Mouse (Mus musculus): ENCODE measurements around the gene Crisp4. TPM values are rescaled to one million over a fixed set of nuclear protein-coding genes. Genes with fewer than 3 reads are reported as not detected.

Crisp4 gene
- polyA plus RNA-seq (2017; shearing (Covaris generic)): not detected

GRCm38 (mm10) chr1:18145802-18146201, at the start of gene Crisp4:
Gene Crisp4, minus strand, starts transcription at chr1:18145902.
- ATAC-seq: no peak

GRCm38 (mm10) chr1:18191719-18192118, 46.0 kb upstream of the Crisp4 start:
- ATAC-seq: no peak

GRCm38 (mm10) chr1:18190714-18191712, 45.3 kb upstream of the Crisp4 start:
- ATAC-seq: no peak

DNA sequence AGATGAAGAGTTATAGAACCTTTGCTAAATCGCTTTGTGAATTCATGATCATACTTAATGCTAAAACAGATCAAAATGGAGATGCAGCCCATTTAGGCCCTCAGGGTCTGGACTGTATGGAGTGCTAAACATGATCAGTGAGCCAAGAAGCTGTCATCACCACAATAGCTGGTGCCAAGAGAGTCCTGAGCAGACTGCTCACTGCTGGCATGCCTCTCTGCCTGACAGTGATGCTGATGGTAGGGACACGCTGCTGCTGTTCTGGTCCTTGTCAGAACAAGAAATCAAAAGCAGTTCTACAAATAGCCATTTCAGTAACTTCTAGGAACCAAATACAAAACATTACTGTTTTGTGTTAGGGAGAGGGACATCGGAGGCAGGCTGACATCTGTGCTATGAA, 35.5 kb upstream of the Crisp4 start:
- ATAC-seq: no peak

GRCm38 (mm10) chr1:18170573-18170972, 24.9 kb upstream of the Crisp4 start:
- no peak for ATAC-seq

GRCm38 (mm10) chr1:18168261-18168660, 22.6 kb upstream of the Crisp4 start:
- ATAC-seq: no peak

- ATAC-seq: no peak
These were observed 13.4 kb upstream of the Crisp4 start for GRCm38 (mm10) chr1:18159082-18159481.

DNA sequence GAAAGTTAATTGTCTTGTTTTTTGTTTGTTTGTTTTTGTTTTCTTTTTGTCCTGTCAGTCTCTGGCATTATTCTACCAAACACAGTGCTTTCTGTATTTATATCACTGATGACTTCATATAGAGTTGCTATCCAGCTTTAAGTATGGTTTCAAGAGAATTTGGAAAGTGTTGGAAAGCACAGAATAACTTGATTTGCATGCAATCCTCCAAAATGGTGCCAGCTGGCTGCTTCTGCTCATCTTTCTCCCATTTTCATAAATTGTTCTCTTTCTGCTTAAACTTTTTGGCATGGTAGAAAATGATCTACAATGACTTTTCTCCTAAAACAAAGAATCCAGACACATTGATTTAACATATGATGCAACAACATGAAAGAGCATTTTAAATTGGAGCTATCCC, 2.5 kb upstream of the Crisp4 start:
- no peak for ATAC-seq

- no peak for ATAC-seq
These were observed 14.0 kb downstream of the Crisp4 start for GRCm38 (mm10) chr1:18131691-18132090.

DNA sequence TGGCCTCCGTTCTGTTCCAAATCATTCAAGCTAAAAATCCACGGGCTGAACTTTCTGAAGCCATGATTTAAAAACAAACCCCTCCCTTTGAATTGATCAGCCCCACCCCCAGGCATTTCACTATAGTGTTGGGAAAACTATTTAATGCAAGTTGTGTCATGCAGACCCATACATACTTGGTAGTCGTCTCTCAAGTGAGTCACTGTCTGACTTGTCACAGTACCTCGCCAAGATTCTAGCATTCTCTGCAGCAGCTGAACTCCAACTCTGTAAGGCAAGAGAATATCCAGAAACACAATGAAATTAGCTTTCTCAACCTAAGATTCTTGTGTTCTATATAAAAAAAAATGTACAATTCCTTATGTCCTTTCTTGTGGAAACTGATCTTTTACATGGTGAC, 15.7 kb downstream of the Crisp4 start:
- no peak for ATAC-seq

GRCm38 (mm10) chr1:18106720-18107355, 38.9 kb downstream of the Crisp4 start:
- no peak for ATAC-seq

DNA sequence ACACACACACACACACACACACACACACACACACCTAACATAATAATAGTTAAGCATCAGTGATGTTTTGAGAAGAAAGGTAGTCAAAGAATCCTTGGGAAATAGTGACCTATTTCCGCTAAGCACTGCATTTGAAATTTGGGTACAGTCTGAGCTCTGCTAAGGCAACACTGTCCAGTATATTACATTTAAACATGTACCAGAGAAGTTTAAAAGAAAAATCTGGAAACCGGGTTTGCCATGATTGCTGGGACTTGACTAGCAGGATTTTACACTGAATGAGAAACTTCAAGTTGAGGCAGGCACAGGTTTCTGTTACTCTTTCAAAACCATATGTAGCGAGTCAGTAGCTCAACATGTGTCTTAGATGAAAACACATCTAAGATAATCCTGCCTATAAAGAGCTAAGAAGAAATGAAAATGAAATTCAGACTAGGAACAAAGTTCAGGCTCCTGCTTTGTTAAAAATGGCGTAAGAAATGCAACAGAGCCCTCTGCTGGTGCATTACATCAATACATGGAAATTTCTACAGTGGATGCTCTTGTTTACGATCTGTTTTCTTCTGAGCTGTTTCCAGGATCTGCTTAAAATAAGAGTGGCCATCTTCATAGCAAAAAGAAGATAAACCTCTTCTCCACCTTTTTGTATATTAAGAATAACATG, 39.7 kb downstream of the Crisp4 start:
- no peak for ATAC-seq

DNA sequence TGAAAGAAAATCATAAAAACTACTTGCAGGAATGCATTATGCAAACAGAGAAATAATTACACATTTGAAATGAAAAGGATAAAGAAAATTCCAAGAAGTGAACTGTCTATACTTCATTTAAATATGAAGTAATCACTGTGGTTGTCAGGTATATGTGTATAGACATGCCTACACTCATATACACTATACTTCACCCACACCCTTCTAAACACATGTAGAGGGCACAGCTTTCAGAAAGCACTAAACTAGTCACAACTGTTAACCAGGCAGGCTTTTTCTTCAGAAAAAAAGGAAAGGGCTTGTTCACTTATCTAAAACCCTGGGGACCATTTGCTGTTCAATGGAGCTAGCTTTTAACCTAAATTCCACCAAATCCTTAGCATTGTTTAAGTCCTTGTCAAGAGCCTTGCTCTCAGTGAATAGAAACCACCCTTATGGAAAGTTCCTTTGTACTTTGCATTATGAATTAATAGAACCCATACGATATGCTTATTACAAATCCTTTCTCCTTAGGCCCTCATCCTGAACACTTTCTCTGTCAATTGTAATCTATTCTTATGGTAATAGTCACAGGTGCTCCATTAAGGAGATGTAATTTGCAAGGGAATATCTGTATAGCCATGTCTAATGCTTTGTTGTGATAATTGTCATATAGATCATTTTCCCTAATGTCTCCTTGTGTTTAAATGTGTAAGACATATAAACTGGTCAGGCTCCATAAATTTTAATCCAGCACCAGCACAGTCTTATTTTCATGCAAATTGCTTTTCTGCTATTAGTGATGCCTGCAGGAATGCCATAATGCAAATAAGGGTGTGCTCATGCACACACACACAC, 40.5 kb downstream of the Crisp4 start:
- no peak for ATAC-seq

Other genes with a start within 250 kb of the Crisp4 start
- not detected for gene Defb18, start 91.5 kb upstream of the Crisp4 start, polyA plus RNA-seq (2017; shearing (Covaris generic))
- not detected for gene Defb41, start 119.2 kb upstream of the Crisp4 start, polyA plus RNA-seq (2017; shearing (Covaris generic))